Mouse (Mus musculus) heart, postnatal 0 days (tissue): ENCODE results near the gene Gm3045.

Source experiments
- CTCF ChIP-seq: IDR thresholded peaks from 2 replicates; pipeline ENCODE4 v1.5.1; 2016; ENCODE audit warnings: antibody characterized with exemption, control low read depth, low read depth
- EP300 ChIP-seq: IDR thresholded peaks from 2 replicates; pipeline ENCODE4 v1.6.1; 2016; ENCODE audit warnings: antibody characterized with exemption, low read depth

GRCm38 (mm10) chr13:56471211-56471610, 44.8 kb downstream of the Gm3045 start:
- no peak for TF ChIP-seq CTCF
- no peak for TF ChIP-seq EP300
